Mouse (Mus musculus) adrenal gland, adult 8-10 months (tissue): ENCODE results near the gene Ccr1l1. TPM values are rescaled to one million over a fixed set of nuclear protein-coding genes. Genes with fewer than 3 reads are reported as not detected.

Experiments used
- DNase-seq: peaks from one replicate; pipeline ENCODE4 v3.0.0; 2022
- total RNA-seq, 4 experiments: library from RNA; stranded (reverse); gene quantifications; 2 replicates each; pipeline ENCODE4 v1.2.4; 2022

Ccr1l1 gene
- total RNA-seq, 4 experiments from 2014 or later = not detected

DNA sequence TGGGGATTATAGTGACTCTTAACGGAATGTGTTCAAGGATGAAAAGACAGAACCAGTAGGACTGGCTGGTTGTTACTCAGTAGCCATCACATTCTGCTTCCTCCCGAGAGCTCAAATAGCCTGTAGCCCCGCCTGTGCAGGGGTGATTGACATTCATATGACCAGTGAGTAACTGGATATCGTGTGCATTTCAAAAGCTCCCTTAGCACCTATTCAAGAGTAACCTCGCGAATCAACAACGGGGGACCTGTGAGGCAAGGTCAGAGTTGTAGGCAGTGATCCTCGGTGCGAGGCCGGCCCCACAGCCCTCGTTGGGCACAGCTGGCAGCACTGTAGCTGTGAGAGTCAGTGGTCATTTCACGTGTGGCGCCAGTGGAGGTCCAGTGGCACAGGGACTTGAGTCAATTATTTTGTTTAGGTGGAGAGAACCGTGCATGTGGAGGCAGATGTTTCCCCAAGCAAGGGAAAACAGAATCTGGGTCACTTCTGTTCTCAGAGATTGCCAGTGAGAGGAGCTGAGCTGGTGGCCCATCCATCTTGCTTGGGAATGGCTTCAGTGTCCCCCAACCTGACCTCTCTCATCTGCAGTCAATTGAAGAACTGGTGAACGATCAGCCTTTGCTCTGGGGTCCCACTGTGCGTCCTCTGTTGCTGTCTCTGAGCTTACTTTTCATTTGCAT lies 50.8 kb downstream of the Ccr1l1 start:
- DNase-seq = no peak

Other genes with a start within 250 kb of the Ccr1l1 start
- gene Cxcr6, start 171.9 kb downstream of the Ccr1l1 start, total RNA-seq = under 1 TPM in 3 of 4 experiments, not detected in 1; 0.46 to 0.75 (median 0.49) TPM
- 10 to 100 TPM; 49.2 to 64.3 (median 59.1) TPM for gene Fyco1, start 126.5 kb downstream of the Ccr1l1 start, total RNA-seq
- gene Xcr1, start 116.4 kb downstream of the Ccr1l1 start, total RNA-seq = under 1 TPM in 3 of 4 experiments, not detected in 1; 0.22 to 0.31 (median 0.23) TPM
- 1 to 10 TPM; 1.2 to 3.0 (median 3.0) TPM for gene Ccr1, start 9.7 kb downstream of the Ccr1l1 start, total RNA-seq
- gene Ccr3, start 43.6 kb upstream of the Ccr1l1 start, total RNA-seq = not detected
- gene Ccr2, start 123.5 kb upstream of the Ccr1l1 start, total RNA-seq = 1 to 10 TPM; 1.6 to 4.8 (median 3.2) TPM
- 10 to 100 TPM in 2 of 4 experiments, 1 to 10 TPM in 2; 4.5 to 11.4 (median 9.6) TPM for gene Ccr5, start 143.1 kb upstream of the Ccr1l1 start, total RNA-seq